Mouse (Mus musculus): ENCODE data around the gene Arf6.

GRCm38 (mm10) chr12:69389273-69389938 is 17.5 kb downstream of the Arf6 start:
- no peak for TF ChIP-seq CTCF (IDR thresholded peaks at IDR 0.05)
- no peak for TF ChIP-seq EP300 (IDR thresholded peaks at IDR 0.05)
